Mouse (Mus musculus) embryonic facial prominence, embryonic 11.5 days (tissue): ENCODE measurements around the gene Megf9. TPM values are rescaled to one million over a fixed set of nuclear protein-coding genes. Genes with fewer than 3 reads are reported as not detected.
A peak's percentile ranks its signal among the peaks of the same experiment; 100 is the strongest.

ENCODE experiments used
- ATAC-seq: fragments of 200-750 bp; cut with Nextera tagmentation; replicated peaks from 2 replicates; pipeline ENCODE4 v1.8.0; 2017; ENCODE audit warnings: low read depth; ENCODE audit not compliant: insufficient number of reproducible peaks, low FRiP score, low TSS enrichment
- DNase-seq: peaks from one replicate; pipeline ENCODE4 v3.0.0-alpha.2; 2015; ENCODE audit warnings: low spot score
- H3K27ac ChIP-seq: fragments of 300-500 bp; sonication (generic); replicated peaks from 2 replicates; pipeline ENCODE4 v1.5.1; 2014; ENCODE audit warnings: mild to moderate bottlenecking, low read depth, low read length, control low read depth
- H3K27me3 ChIP-seq: fragments of 300-500 bp; sonication (generic); 2 replicates; pipeline ENCODE4 v1.6.1; 2014; ENCODE audit warnings: mild to moderate bottlenecking, low read length, moderate library complexity, mixed read lengths; ENCODE audit not compliant: control insufficient read depth, insufficient read depth
- H3K36me3 ChIP-seq: fragments of 300-500 bp; sonication (generic); replicated peaks from 2 replicates; pipeline ENCODE4 v1.6.1; 2014; ENCODE audit warnings: low read depth, mild to moderate bottlenecking, low read length, moderate library complexity, mixed read lengths; ENCODE audit not compliant: control insufficient read depth, insufficient read depth
- H3K4me1 ChIP-seq: fragments of 300-500 bp; sonication (generic); 2 replicates; pipeline ENCODE4 v1.6.1; 2014; ENCODE audit warnings: low read length, mixed read lengths; ENCODE audit not compliant: control insufficient read depth, insufficient read depth
- H3K4me2 ChIP-seq: fragments of 300-500 bp; sonication (generic); 2 replicates; pipeline ENCODE4 v1.6.1; 2014; ENCODE audit warnings: low read depth, mild to moderate bottlenecking, control low read depth, low read length, moderate library complexity
- H3K4me3 ChIP-seq: fragments of 300-500 bp; sonication (generic); 2 replicates; pipeline ENCODE4 v1.5.1; 2014; ENCODE audit warnings: low read depth, low read length, control low read depth
- H3K9ac ChIP-seq: fragments of 300-500 bp; sonication (generic); replicated peaks from 2 replicates; pipeline ENCODE4 v1.6.1; 2014; ENCODE audit warnings: mild to moderate bottlenecking, control low read depth, low read length
- H3K9me3 ChIP-seq: fragments of 300-500 bp; sonication (generic); replicated peaks from 2 replicates; pipeline ENCODE4 v1.6.1; 2016; ENCODE audit warnings: mild to moderate bottlenecking, low read length, inconsistent platforms, mixed read lengths; ENCODE audit not compliant: control insufficient read depth
- WGBS: fragments of 180-500 bp; shearing (Covaris S2); extraction: QIAGEN DNeasy Blood & Tissue Kit; methylation state at CpG from one replicate; pipeline ENCODE4 v1.1.7; 2014; 5-methylcytosine and 5-hydroxymethylcytosine counted together
- polyA plus RNA-seq: library from polyadenylated mRNA; unstranded; fragments of >200 nt; fragmentation: Nextera tagmentation; extraction: Ambion mirVana; gene quantifications from 2 replicates; pipeline ENCODE4 v1.2.1, GENCODE M21; 2014

Gene Megf9
- polyA plus RNA-seq: 16.1 and 18.4 TPM in 2 replicates

GRCm38 (mm10) chr4:70534891-70535269, at the start of gene Megf9:
TSS of gene Megf9 (minus strand) at chr4:70534995.
- Histone ChIP-seq H3K27me3 (no peaks in the 10 kb centered on the region), H3K36me3 (no peaks in the 10 kb centered on the region), H3K4me2 (peak within 1 kb of the TSS; percentile 89), H3K4me3 (peak within 1 kb of the TSS; percentile 87), H3K27ac (peak within 1 kb of the TSS; percentile 93), H3K9ac (peak within 1 kb of the TSS; percentile 99), H3K4me1 (no peaks in the 10 kb centered on the region), H3K9me3 (no peaks in the 10 kb centered on the region)
- ATAC-seq (peak; percentile 99), DNase-seq (peak; percentile 99)
- WGBS: 0% methylated on average over 46 of the region's 46 CpGs

DNA sequence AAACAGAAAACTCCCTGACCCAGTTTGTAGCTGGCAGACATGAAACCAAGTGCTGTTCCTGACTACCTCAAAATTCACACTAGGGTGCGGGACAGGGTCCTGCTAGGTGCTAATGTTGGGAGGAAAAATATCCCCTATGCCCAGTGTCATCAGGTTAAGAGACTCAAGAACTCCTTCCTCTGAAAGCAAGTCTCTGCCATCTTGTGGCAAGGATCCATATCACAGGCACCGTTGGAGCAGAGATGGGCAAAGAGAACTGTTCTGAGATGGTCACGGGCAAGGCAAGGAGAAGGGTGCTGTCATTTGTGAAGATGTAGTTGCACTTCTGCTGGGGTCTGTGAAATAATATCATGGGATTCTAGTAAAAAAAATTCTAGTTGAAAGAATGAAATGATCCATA, 44.9 kb upstream of the Megf9 start:
- no peak overlapping the region for H3K4me2 ChIP-seq
- no peaks in the 10 kb centered on the region for H3K36me3 ChIP-seq
- DNase-seq: peak; percentile 48
- H3K27ac ChIP-seq: no peak overlapping the region
- no peak for ATAC-seq
- no peak overlapping the region for H3K9ac ChIP-seq
- no peaks in the 10 kb centered on the region for H3K27me3 ChIP-seq
- WGBS: 52% methylated on average over 3 of the region's 3 CpGs
- no peaks in the 10 kb centered on the region for H3K4me1 ChIP-seq
- H3K4me3 ChIP-seq: no peak overlapping the region
- H3K9me3 ChIP-seq: no peaks in the 10 kb centered on the region

DNA sequence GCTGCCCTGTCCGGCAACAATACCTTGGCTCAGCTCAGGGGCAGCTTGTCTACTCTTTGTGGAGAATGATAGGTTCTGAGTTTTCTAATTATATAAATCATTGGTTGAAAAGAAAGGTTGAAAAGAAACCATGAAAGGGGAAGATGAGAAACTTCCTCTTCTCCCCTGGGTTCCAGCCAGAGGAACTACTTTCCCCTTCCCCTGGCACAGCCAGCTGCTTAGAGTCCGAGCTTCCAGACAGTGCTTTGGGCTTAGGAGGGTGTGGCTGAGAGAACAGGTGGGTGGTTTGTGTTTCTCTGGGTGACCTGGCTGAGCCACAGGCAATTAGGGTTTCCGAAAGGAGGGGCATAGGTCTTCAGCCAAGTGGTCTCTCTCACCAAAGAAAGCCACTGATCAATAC, 43.5 kb upstream of the Megf9 start:
- ATAC-seq: no peak
- Histone ChIP-seq H3K27ac (no peak overlapping the region), H3K4me3 (no peak overlapping the region), H3K4me1 (no peaks in the 10 kb centered on the region), H3K36me3 (no peaks in the 10 kb centered on the region), H3K27me3 (no peaks in the 10 kb centered on the region), H3K4me2 (no peak overlapping the region), H3K9me3 (no peaks in the 10 kb centered on the region), H3K9ac (no peak overlapping the region)
- WGBS: 64% methylated on average over 3 of the region's 3 CpGs
- no peak for DNase-seq

DNA sequence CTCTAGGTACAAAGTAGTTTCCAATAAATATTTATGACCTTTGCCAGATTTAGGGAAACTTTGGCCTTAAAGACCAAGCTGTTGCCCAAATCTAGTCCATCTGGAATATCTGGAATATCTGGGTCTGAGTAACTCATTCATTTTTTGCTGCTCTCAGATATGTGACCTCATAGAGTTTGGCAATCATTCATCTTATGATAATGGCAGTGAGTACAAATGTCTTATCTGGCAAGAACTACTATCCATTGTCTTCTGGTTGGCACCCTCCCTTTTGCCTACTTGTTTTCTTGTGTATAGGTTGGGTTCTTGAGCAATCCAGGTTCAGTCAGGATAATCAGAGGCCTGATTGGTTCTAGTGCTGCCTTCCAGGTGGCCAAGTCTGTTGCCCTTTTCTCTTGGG, 41.3 kb upstream of the Megf9 start:
- no peak for ATAC-seq
- Histone ChIP-seq H3K9ac (no peak overlapping the region), H3K27ac (no peak overlapping the region), H3K4me2 (no peak overlapping the region), H3K36me3 (no peaks in the 10 kb centered on the region), H3K4me1 (no peaks in the 10 kb centered on the region), H3K9me3 (no peaks in the 10 kb centered on the region), H3K4me3 (no peak overlapping the region), H3K27me3 (no peaks in the 10 kb centered on the region)
- no peak for DNase-seq

DNA sequence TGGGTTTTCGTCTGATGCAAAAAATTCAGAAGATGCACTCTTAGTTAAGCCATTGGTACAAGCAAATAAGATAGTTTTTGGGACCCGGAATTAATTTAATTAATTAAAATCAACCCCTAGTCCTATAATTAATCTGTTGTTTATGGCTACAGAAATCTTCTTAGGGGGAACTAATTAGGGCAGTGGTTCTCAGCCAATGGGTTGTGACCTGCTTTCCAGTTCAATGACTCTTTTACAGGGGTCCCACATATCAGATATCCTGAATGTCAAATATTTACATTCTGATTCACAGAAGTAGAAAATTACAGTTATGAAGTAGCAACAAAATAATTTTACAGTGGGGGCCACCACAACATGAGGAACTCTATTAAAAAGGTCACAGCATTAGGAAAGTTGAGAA, 39.1 kb upstream of the Megf9 start:
- Histone ChIP-seq H3K9me3 (no peaks in the 10 kb centered on the region), H3K27ac (no peak overlapping the region), H3K9ac (no peak overlapping the region), H3K27me3 (no peaks in the 10 kb centered on the region), H3K4me3 (no peak overlapping the region), H3K4me2 (no peak overlapping the region), H3K36me3 (no peaks in the 10 kb centered on the region), H3K4me1 (no peaks in the 10 kb centered on the region)
- no peak for ATAC-seq
- DNase-seq: no peak
- WGBS: 84% methylated on average over 2 of the region's 2 CpGs

DNA sequence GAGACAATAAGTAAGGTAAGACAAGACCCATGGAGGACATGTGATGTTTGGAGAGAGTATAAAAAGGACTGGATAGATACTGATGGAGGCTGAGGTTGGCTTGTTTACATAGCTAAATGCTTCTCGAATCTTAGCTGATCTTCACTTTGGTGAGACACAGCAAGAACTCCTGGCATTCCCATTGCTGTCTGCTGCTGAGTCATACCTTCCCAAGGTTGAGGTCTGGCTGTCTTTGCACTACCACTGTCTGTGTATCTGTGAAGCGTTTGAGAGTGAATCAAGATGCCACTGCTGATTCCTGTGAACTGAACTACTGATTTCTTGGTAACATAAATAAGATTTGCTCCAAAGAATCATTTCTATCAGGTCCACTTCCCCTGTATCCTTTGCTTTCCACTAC, 19.1 kb upstream of the Megf9 start:
- DNase-seq (no peak), ATAC-seq (no peak)
- no peaks in the 10 kb centered on the region for H3K36me3 ChIP-seq
- H3K9ac ChIP-seq: no peak overlapping the region
- WGBS: 67% methylated on average over 2 of the region's 2 CpGs
- H3K27me3 ChIP-seq: no peaks in the 10 kb centered on the region
- no peak overlapping the region for H3K27ac ChIP-seq
- no peaks in the 10 kb centered on the region for H3K4me1 ChIP-seq
- no peaks in the 10 kb centered on the region for H3K9me3 ChIP-seq
- no peak overlapping the region for H3K4me3 ChIP-seq
- H3K4me2 ChIP-seq: no peak overlapping the region

DNA sequence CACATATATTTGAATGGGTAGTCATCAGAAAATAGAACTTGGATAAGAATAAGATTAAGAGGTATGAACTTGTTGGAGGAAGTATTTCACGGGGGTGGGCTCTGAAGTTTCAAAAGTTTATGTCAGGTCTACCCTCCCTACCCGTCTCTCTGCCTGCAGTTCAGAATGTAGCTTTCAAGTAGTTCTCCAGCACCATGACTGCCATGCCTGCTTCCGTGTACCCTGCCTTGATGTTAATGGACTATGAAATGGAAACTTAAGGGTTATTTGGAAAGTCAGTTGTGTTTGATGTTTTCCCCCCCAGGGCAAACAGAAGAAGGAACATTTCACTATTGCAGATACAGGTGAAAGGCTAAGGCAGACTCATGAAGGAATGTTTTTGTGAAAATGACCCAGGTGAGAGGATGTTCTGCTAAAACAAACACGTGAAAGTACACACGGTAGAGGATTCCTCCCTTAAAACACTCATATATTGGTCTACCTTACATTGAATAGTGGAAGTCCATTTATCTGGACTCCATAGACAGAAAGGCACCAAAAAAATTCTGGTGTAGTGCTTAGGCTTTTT, 18.5 kb upstream of the Megf9 start:
- Histone ChIP-seq H3K4me2 (no peak overlapping the region), H3K36me3 (no peaks in the 10 kb centered on the region), H3K9ac (no peak overlapping the region), H3K27ac (no peak overlapping the region), H3K9me3 (no peaks in the 10 kb centered on the region), H3K27me3 (no peaks in the 10 kb centered on the region), H3K4me3 (no peak overlapping the region), H3K4me1 (no peaks in the 10 kb centered on the region)
- 82% methylated on average over 5 of the region's 5 CpGs for WGBS
- DNase-seq (no peak), ATAC-seq (no peak)

DNA sequence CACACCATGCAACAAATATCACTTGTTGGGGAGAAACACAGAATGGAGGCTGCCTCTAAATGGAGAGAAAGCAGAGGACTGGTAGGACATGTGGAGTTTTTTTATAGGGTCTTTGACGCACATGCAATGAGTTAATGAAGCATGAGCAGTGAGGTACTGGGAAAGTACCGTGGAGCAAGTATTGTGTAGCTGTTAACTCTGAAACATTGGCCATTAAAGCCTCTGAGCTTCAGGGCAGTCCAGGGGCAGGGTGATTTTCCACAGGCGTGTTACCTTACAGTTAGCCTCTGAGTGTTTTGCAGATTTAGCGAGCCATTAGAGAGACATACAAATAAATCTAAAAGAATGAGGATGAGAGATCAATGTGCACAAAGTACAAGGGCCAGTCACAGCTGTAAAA, 17.3 kb upstream of the Megf9 start:
- Histone ChIP-seq H3K4me2 (no peak overlapping the region), H3K36me3 (no peaks in the 10 kb centered on the region), H3K27me3 (no peaks in the 10 kb centered on the region), H3K27ac (no peak overlapping the region), H3K4me1 (no peaks in the 10 kb centered on the region), H3K9ac (no peak overlapping the region), H3K9me3 (no peaks in the 10 kb centered on the region), H3K4me3 (no peak overlapping the region)
- 88% methylated on average over 4 of the region's 4 CpGs for WGBS
- ATAC-seq (no peak), DNase-seq (no peak)
